Mouse (Mus musculus) liver, postnatal 0 days (tissue): Measurements from ENCODE around the gene Sco2.

ENCODE experiments used
- CTCF ChIP-seq: sonication (generic); IDR thresholded peaks from 2 replicates; pipeline ENCODE4 v1.5.1; 2016; ENCODE audit warnings: antibody characterized with exemption, low read depth
- EP300 ChIP-seq: IDR thresholded peaks from 2 replicates; pipeline ENCODE4 v1.6.1; 2016; ENCODE audit warnings: antibody characterized with exemption, low read depth, mild to moderate bottlenecking

DNA sequence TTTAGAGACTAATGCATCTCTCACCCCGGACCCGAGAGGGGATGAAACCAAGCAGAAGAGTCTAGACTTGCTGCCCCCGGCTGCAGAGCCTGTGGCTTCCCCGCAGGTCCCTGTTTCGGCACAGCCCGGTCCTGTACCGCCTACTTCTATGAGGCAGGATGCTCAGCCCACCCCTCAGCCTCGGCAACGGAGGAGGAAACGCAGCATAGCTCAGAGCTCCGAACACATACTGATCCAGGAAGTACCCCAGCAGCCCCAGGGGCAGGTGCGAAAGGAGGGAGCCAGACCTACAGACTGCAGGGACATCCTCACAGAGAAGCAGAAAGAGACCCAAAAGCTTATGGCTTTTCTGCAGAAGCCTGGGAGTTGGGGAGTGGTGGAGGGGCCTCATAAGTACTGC is 13.5 kb upstream of the Sco2 start:
- TF ChIP-seq CTCF (no peak), EP300 (no peak)
